Mouse (Mus musculus) cortical plate, adult 2 months (tissue): ENCODE data around the gene Qtrt1.

Experiments
- CTCF ChIP-seq: fragments of 200-500 bp; IDR thresholded peaks from 2 replicates; pipeline ENCODE4 v1.5.1; 2011; ENCODE audit warnings: mild to moderate bottlenecking, control low read depth, low read length; ENCODE audit not compliant: insufficient read depth; ENCODE audit errors: extremely low read depth
- POLR2A ChIP-seq: fragments of 200-500 bp; IDR thresholded peaks from 2 replicates; pipeline ENCODE4 v1.6.1; 2011; ENCODE audit warnings: mild to moderate bottlenecking, low read length, control low read depth; ENCODE audit not compliant: insufficient read depth; ENCODE audit errors: extremely low read depth

DNA sequence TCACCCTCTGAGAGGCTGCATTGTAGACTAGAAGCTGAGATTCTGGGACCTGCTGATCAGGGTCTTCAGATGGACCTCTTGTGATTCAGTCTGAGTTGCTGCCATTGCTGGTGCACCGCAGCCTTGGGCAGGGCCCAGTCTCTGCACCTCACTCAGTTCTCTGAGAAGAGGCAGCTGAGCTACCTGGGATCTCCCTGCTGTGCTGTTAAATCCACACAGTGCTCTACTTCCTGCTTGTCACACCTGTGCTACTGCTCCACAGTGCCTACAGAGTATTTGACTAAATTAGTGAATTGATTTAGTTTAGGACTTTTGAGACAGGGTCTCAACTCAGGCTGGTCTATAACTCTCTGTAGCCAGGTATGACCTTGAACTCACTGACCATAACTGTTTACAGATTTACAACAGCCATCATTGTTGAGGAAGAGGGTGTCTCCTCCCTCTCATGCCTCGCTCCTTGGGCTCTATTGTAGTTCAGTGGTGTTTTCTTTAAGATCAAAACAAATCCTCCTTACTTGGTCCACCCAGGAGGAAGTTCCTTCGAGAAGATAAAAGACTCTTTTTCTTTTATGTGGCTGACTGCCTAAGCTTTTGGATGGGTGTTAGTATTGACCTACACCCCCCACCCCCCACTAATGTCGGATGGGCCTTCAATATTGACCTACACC lies 43.6 kb downstream of the Qtrt1 start:
- TF ChIP-seq CTCF: no peak
- TF ChIP-seq POLR2A: no peak
